Mouse (Mus musculus) v-Abl transformed pro-B cells (cell line): Measurements from ENCODE around the gene Il23a.
"Not testable (repeated sequence)": the region's sequence is repeated elsewhere in the genome, so short reads cannot be mapped to it uniquely, and the experiment has no call there.

Source experiments
- in situ Hi-C, 2 experiments: fragments of 400-800 bp; cut with MboI; formaldehyde crosslinking; loops; one replicate each; pipeline ENCODE4 v1.15.1; 2025; ENCODE audit not compliant: unreplicated experiment in 2 of 2

The Il23a gene

GRCm38 (mm10) chr10:128315578-128315977 lies 17.0 kb upstream of the Il23a start:
- in situ Hi-C loops: no loop called here

GRCm38 (mm10) chr10:128310902-128311301 lies 12.3 kb upstream of the Il23a start:
- in situ Hi-C loops: no loop called here

GRCm38 (mm10) chr10:128310177-128310576 lies 11.6 kb upstream of the Il23a start:
- in situ Hi-C loops: no loop called here

- in situ Hi-C loops: no loop called here
Observed at GRCm38 (mm10) chr10:128309654-128310053, 11.1 kb upstream of the Il23a start.

- in situ Hi-C loops: no loop called here
Observed at GRCm38 (mm10) chr10:128303126-128304021, 4.8 kb upstream of the Il23a start, which contains the start of gene Pan2. Gene Pan2, plus strand, starts transcription at chr10:128303335.

- in situ Hi-C loops: no loop called here
Observed at GRCm38 (mm10) chr10:128302785-128303125, 4.2 kb upstream of the Il23a start.

- in situ Hi-C loops: no loop called here
Observed at GRCm38 (mm10) chr10:128302357-128302756, 3.8 kb upstream of the Il23a start.

- in situ Hi-C loops: no loop called here
Observed at GRCm38 (mm10) chr10:128298243-128298642, 309 bp downstream of the Il23a start.

GRCm38 (mm10) chr10:128297622-128298021 lies 930 bp downstream of the Il23a start:
- in situ Hi-C loops: no loop called here

GRCm38 (mm10) chr10:128297221-128297620 lies 1.3 kb downstream of the Il23a start:
- in situ Hi-C loops: no loop called here

GRCm38 (mm10) chr10:128296370-128297090 lies 2.0 kb downstream of the Il23a start:
- in situ Hi-C loops: no loop called here

- in situ Hi-C loops: not testable (repeated sequence)
Observed at GRCm38 (mm10) chr10:128290594-128290993, 8.0 kb downstream of the Il23a start.

- in situ Hi-C loops: loop anchor here in 1 of 2 experiments (5.0 kb wide), 1 partner anchor 72 kb away; the partner anchor contains the start of gene Spryd4
Observed at GRCm38 (mm10) chr10:128283604-128284579, 14.7 kb downstream of the Il23a start.

GRCm38 (mm10) chr10:128282886-128283450 lies 15.6 kb downstream of the Il23a start:
- in situ Hi-C loops: loop anchor here in 1 of 2 experiments (5.0 kb wide), 1 partner anchor 71 kb away; the partner anchor contains the start of gene Spryd4

GRCm38 (mm10) chr10:128281682-128282081 lies 16.9 kb downstream of the Il23a start:
- in situ Hi-C loops: loop anchor here in 1 of 2 experiments (5.0 kb wide), 1 partner anchor 69 kb away; the partner anchor contains the start of gene Spryd4

- in situ Hi-C loops: loop anchor here in 1 of 2 experiments (5.0 kb wide), 1 partner anchor 69 kb away; the partner anchor contains the start of gene Spryd4
Observed at GRCm38 (mm10) chr10:128280943-128281342, 17.6 kb downstream of the Il23a start.

- in situ Hi-C loops: no loop called here
Observed at GRCm38 (mm10) chr10:128278158-128278557, 20.4 kb downstream of the Il23a start.

GRCm38 (mm10) chr10:128275374-128275773 lies 23.2 kb downstream of the Il23a start:
- in situ Hi-C loops: not testable (repeated sequence)

GRCm38 (mm10) chr10:128272819-128273439 lies 25.6 kb downstream of the Il23a start:
- in situ Hi-C loops: not testable (repeated sequence)
